Mouse (Mus musculus): ENCODE results near the gene Sugt1. TPM values are rescaled to one million over a fixed set of nuclear protein-coding genes. Genes with fewer than 3 reads are reported as not detected.
A peak's percentile ranks its signal among the peaks of the same experiment; 100 is the strongest.

Sugt1 gene
- 118 and 119 TPM in 2 replicates for polyA plus RNA-seq (2014; fragmentation: Nextera tagmentation; extraction: Ambion mirVana)

DNA sequence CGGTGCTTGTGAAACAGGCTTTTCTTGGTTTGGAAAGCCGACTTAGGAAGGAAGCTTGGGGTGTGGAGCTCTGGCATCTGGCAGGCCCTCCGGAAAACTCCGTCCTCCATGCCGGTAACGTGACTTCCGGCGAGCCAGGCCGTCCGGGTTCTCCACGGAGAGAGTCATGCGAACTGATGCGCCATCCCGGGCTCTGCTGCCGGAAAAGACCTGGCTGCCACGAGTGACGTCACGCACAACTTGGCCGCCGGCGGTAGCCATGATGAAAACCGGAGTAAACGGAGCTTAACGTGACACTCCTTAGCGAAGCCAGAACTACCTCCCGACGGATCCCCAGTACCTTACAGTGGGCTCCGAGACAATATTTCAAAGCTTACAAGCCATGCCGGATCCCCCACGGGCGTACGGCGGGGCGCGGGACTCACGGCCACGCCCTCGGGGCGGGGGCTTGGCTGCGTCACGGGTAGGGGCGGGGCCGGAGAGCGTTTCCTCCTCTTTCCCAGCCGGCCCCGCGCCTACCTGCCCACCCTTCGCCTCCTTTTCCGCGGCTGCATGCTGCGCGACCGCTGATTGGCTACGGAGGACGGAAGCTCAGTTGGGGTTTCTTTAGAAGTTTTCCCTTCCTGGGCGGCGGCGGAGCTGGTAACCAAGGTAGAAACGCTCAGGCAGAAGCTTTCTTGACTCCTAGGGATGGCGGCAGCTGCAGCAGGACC lies at the start of gene Sugt1:
TSS of gene Sugt1 (plus strand) at position 553 of the 713 bp plus-strand sequence.
- H3K9me3 ChIP-seq (replicated peaks; ENCODE audit: control insufficient read depth, low read length) = no peaks in the 10 kb centered on the region
- ATAC-seq (replicated peaks; ENCODE audit: insufficient number of reproducible peaks, low FRiP score, low TSS enrichment) = peak; percentile 99

GRCm38 (mm10) chr14:79537921-79538320 lies 49.6 kb upstream of the Sugt1 start:
- H3K9ac ChIP-seq (ENCODE audit: low read depth, low read length) = no peak overlapping the region
- H3K27ac ChIP-seq (ENCODE audit: low read depth, low read length) = no peak overlapping the region
- peaks cover 9% of the 10 kb centered on the region for H3K4me1 ChIP-seq (ENCODE audit: control insufficient read depth, insufficient read depth, low read length)
- H3K27me3 ChIP-seq (ENCODE audit: control insufficient read depth, insufficient read depth, low read length) = no peaks in the 10 kb centered on the region
- no peak overlapping the region for H3K4me2 ChIP-seq
- ATAC-seq (replicated peaks; ENCODE audit: insufficient number of reproducible peaks, low FRiP score, low TSS enrichment) = no peak
- no peak overlapping the region for H3K4me3 ChIP-seq (ENCODE audit: low read depth, low read length)
- H3K36me3 ChIP-seq (ENCODE audit: control insufficient read depth, insufficient read depth, low read length) = no peaks in the 10 kb centered on the region
- H3K9me3 ChIP-seq (replicated peaks; ENCODE audit: control insufficient read depth, low read length) = no peaks in the 10 kb centered on the region

More for the DNA sequence above, at the start of gene Sugt1:
- no peaks in the 10 kb centered on the region for H3K27me3 ChIP-seq (ENCODE audit: control insufficient read depth, insufficient read depth, low read length)
- H3K4me1 ChIP-seq (ENCODE audit: control insufficient read depth, insufficient read depth, low read length) = peaks cover 7% of the 10 kb centered on the region; the same call in 1 of the 2 replicates
- H3K36me3 ChIP-seq (ENCODE audit: control insufficient read depth, insufficient read depth, low read length) = peaks cover 4% of the 10 kb centered on the region; the same call in 1 of the 2 replicates
- H3K4me3 ChIP-seq (ENCODE audit: low read depth, low read length) = peak within 1 kb of the TSS; percentile 53
- H3K4me2 ChIP-seq = peak within 1 kb of the TSS; percentile 90
- peak within 1 kb of the TSS; percentile 96 for H3K27ac ChIP-seq (ENCODE audit: low read depth, low read length)
- WGBS (ENCODE audit: insufficient replicate concordance) = under 1% methylated on average over 57 of the region's 60 CpGs
- peak within 1 kb of the TSS; percentile 88 for H3K9ac ChIP-seq (ENCODE audit: low read depth, low read length)

- H3K9me3 ChIP-seq (replicated peaks; ENCODE audit: control insufficient read depth, low read length) = no peaks in the 10 kb centered on the region
- H3K4me1 ChIP-seq (ENCODE audit: control insufficient read depth, insufficient read depth, low read length) = peaks cover 3% of the 10 kb centered on the region
- no peaks in the 10 kb centered on the region for H3K27me3 ChIP-seq (ENCODE audit: control insufficient read depth, insufficient read depth, low read length)
- H3K4me3 ChIP-seq (ENCODE audit: low read depth, low read length) = no peak overlapping the region
- H3K4me2 ChIP-seq = no peak overlapping the region
- H3K27ac ChIP-seq (ENCODE audit: low read depth, low read length) = no peak overlapping the region
- H3K36me3 ChIP-seq (ENCODE audit: control insufficient read depth, insufficient read depth, low read length) = no peaks in the 10 kb centered on the region
- no peak overlapping the region for H3K9ac ChIP-seq (ENCODE audit: low read depth, low read length)
- no peak for ATAC-seq (replicated peaks; ENCODE audit: insufficient number of reproducible peaks, low FRiP score, low TSS enrichment)
Observed at GRCm38 (mm10) chr14:79541606-79542005, 45.9 kb upstream of the Sugt1 start.

GRCm38 (mm10) chr14:79549343-79549742 lies 38.1 kb upstream of the Sugt1 start:
- Histone ChIP-seq H3K27me3 (ENCODE audit: control insufficient read depth, insufficient read depth, low read length) (no peaks in the 10 kb centered on the region), H3K4me3 (ENCODE audit: low read depth, low read length) (no peak overlapping the region), H3K27ac (ENCODE audit: low read depth, low read length) (no peak overlapping the region), H3K9me3 (replicated peaks; ENCODE audit: control insufficient read depth, low read length) (no peaks in the 10 kb centered on the region), H3K4me1 (ENCODE audit: control insufficient read depth, insufficient read depth, low read length) (no peaks in the 10 kb centered on the region), H3K4me2 (no peak overlapping the region), H3K9ac (ENCODE audit: low read depth, low read length) (no peak overlapping the region), H3K36me3 (ENCODE audit: control insufficient read depth, insufficient read depth, low read length) (no peaks in the 10 kb centered on the region)
- WGBS (ENCODE audit: insufficient replicate concordance) = 77% methylated on average over 7 of the region's 7 CpGs
- ATAC-seq (replicated peaks; ENCODE audit: insufficient number of reproducible peaks, low FRiP score, low TSS enrichment) = no peak

- WGBS (ENCODE audit: insufficient replicate concordance) = 82% methylated on average over 2 of the region's 2 CpGs
Observed at GRCm38 (mm10) chr14:79551929-79552328, 35.6 kb upstream of the Sugt1 start.

GRCm38 (mm10) chr14:79552854-79553253 lies 34.6 kb upstream of the Sugt1 start:
- no peaks in the 10 kb centered on the region for H3K9me3 ChIP-seq (replicated peaks; ENCODE audit: control insufficient read depth, low read length)
- H3K9ac ChIP-seq (ENCODE audit: low read depth, low read length) = no peak overlapping the region
- H3K27ac ChIP-seq (ENCODE audit: low read depth, low read length) = no peak overlapping the region
- H3K4me3 ChIP-seq (ENCODE audit: low read depth, low read length) = no peak overlapping the region
- no peak overlapping the region for H3K4me2 ChIP-seq
- no peaks in the 10 kb centered on the region for H3K4me1 ChIP-seq (ENCODE audit: control insufficient read depth, insufficient read depth, low read length)
- no peaks in the 10 kb centered on the region for H3K27me3 ChIP-seq (ENCODE audit: control insufficient read depth, insufficient read depth, low read length)
- ATAC-seq (replicated peaks; ENCODE audit: insufficient number of reproducible peaks, low FRiP score, low TSS enrichment) = no peak
- H3K36me3 ChIP-seq (ENCODE audit: control insufficient read depth, insufficient read depth, low read length) = no peaks in the 10 kb centered on the region
- WGBS (ENCODE audit: insufficient replicate concordance) = 100% methylated on average over 1 of the region's 1 CpGs

More at GRCm38 (mm10) chr14:79551929-79552328, 35.6 kb upstream of the Sugt1 start:
- ATAC-seq (replicated peaks; ENCODE audit: insufficient number of reproducible peaks, low FRiP score, low TSS enrichment) = no peak
- no peaks in the 10 kb centered on the region for H3K36me3 ChIP-seq (ENCODE audit: control insufficient read depth, insufficient read depth, low read length)
- H3K27me3 ChIP-seq (ENCODE audit: control insufficient read depth, insufficient read depth, low read length) = no peaks in the 10 kb centered on the region
- H3K4me2 ChIP-seq = no peak overlapping the region
- no peaks in the 10 kb centered on the region for H3K9me3 ChIP-seq (replicated peaks; ENCODE audit: control insufficient read depth, low read length)
- no peak overlapping the region for H3K27ac ChIP-seq (ENCODE audit: low read depth, low read length)
- H3K4me1 ChIP-seq (ENCODE audit: control insufficient read depth, insufficient read depth, low read length) = no peaks in the 10 kb centered on the region
- H3K4me3 ChIP-seq (ENCODE audit: low read depth, low read length) = no peak overlapping the region
- no peak overlapping the region for H3K9ac ChIP-seq (ENCODE audit: low read depth, low read length)

- no peak for ATAC-seq (replicated peaks; ENCODE audit: insufficient number of reproducible peaks, low FRiP score, low TSS enrichment)
- H3K36me3 ChIP-seq (ENCODE audit: control insufficient read depth, insufficient read depth, low read length) = peaks cover 7% of the 10 kb centered on the region
- H3K27me3 ChIP-seq (ENCODE audit: control insufficient read depth, insufficient read depth, low read length) = no peaks in the 10 kb centered on the region
- H3K4me1 ChIP-seq (ENCODE audit: control insufficient read depth, insufficient read depth, low read length) = no peaks in the 10 kb centered on the region
- no peak overlapping the region for H3K4me3 ChIP-seq (ENCODE audit: low read depth, low read length)
- H3K9ac ChIP-seq (ENCODE audit: low read depth, low read length) = no peak overlapping the region
- no peaks in the 10 kb centered on the region for H3K9me3 ChIP-seq (replicated peaks; ENCODE audit: control insufficient read depth, low read length)
- H3K27ac ChIP-seq (ENCODE audit: low read depth, low read length) = no peak overlapping the region
- no peak overlapping the region for H3K4me2 ChIP-seq
- 89% methylated on average over 1 of the region's 1 CpGs for WGBS (ENCODE audit: insufficient replicate concordance)
Observed at GRCm38 (mm10) chr14:79557796-79558195, 29.7 kb upstream of the Sugt1 start.

DNA sequence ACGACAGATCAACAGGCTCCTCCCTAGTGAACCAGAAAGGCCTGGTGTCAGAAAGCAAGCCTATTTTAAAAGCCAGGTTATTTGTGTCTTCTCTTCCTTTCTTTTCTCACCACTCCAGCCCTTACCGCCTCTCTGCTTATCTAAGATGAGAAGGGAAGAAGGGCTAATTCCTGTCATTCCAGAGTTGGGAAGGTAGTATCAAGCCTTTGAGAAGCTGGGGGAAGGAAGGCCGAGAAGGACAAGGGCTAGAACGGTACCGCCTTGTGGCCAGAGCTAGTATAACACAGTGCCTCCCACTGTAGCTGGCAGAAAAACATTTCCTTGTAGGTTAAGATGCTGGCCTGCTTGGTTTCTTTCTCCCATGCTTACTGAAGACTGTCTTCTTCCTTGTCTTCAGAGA lies 24.7 kb upstream of the Sugt1 start:
- Histone ChIP-seq H3K27me3 (ENCODE audit: control insufficient read depth, insufficient read depth, low read length) (no peaks in the 10 kb centered on the region), H3K27ac (ENCODE audit: low read depth, low read length) (no peak overlapping the region), H3K4me2 (no peak overlapping the region), H3K9ac (ENCODE audit: low read depth, low read length) (no peak overlapping the region), H3K4me1 (ENCODE audit: control insufficient read depth, insufficient read depth, low read length) (no peaks in the 10 kb centered on the region), H3K4me3 (ENCODE audit: low read depth, low read length) (no peak overlapping the region), H3K9me3 (replicated peaks; ENCODE audit: control insufficient read depth, low read length) (no peaks in the 10 kb centered on the region), H3K36me3 (ENCODE audit: control insufficient read depth, insufficient read depth, low read length) (peaks cover 10% of the 10 kb centered on the region)
- 6% methylated on average over 5 of the region's 5 CpGs for WGBS (ENCODE audit: insufficient replicate concordance)
- ATAC-seq (replicated peaks; ENCODE audit: insufficient number of reproducible peaks, low FRiP score, low TSS enrichment) = no peak

DNA sequence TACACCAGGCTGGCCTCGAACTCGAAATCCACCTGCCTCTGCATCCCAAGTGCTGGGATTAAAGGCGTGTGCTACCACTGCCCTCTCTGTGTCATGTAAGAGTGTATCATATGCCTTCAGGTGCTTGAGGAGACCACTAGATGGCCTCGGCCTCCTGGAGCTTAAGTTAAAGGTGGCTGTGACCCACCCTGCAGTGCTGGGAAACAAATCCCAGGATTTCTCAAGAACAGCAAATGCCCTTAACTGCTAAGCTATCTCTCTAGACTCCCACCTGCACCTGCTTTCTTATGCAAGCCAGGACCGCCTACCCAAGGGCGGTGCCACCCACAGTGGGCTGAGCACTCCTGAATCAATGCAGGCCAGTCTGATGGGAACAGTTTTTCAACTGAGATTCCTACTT lies 22.7 kb upstream of the Sugt1 start:
- H3K4me2 ChIP-seq = no peak overlapping the region
- H3K9ac ChIP-seq (ENCODE audit: low read depth, low read length) = no peak overlapping the region
- H3K36me3 ChIP-seq (ENCODE audit: control insufficient read depth, insufficient read depth, low read length) = peaks cover 10% of the 10 kb centered on the region
- H3K9me3 ChIP-seq (replicated peaks; ENCODE audit: control insufficient read depth, low read length) = no peaks in the 10 kb centered on the region
- no peak overlapping the region for H3K27ac ChIP-seq (ENCODE audit: low read depth, low read length)
- no peaks in the 10 kb centered on the region for H3K27me3 ChIP-seq (ENCODE audit: control insufficient read depth, insufficient read depth, low read length)
- ATAC-seq (replicated peaks; ENCODE audit: insufficient number of reproducible peaks, low FRiP score, low TSS enrichment) = no peak
- H3K4me3 ChIP-seq (ENCODE audit: low read depth, low read length) = no peak overlapping the region
- H3K4me1 ChIP-seq (ENCODE audit: control insufficient read depth, insufficient read depth, low read length) = no peaks in the 10 kb centered on the region
- WGBS (ENCODE audit: insufficient replicate concordance) = 69% methylated on average over 6 of the region's 6 CpGs

Measured in heart, embryonic 11.5 days (tissue).